Mouse (Mus musculus): ENCODE data around the gene Nabp1.

GRCm38 (mm10) chr1:51476405-51476804 lies 1.8 kb downstream of the Nabp1 start:
- TF ChIP-seq CTCF (IDR thresholded peaks at IDR 0.05; ENCODE audit: low read depth) (no peak), EP300 (IDR thresholded peaks at IDR 0.05; ENCODE audit: low read depth) (no peak)

Data from liver, embryonic 14.5 days (tissue).